Mouse (Mus musculus) thymus, postnatal 14 days (tissue): Measurements from ENCODE around the gene 6030468B19Rik.
A peak's percentile ranks its signal among the peaks of the same experiment; 100 is the strongest.
"Not testable (repeated sequence)": the region's sequence is repeated elsewhere in the genome, so short reads cannot be mapped to it uniquely, and the experiment has no call there.

Experiments
- DNase-seq: peaks from one replicate; pipeline ENCODE4 v3.0.0; 2021

The 6030468B19Rik gene

DNA sequence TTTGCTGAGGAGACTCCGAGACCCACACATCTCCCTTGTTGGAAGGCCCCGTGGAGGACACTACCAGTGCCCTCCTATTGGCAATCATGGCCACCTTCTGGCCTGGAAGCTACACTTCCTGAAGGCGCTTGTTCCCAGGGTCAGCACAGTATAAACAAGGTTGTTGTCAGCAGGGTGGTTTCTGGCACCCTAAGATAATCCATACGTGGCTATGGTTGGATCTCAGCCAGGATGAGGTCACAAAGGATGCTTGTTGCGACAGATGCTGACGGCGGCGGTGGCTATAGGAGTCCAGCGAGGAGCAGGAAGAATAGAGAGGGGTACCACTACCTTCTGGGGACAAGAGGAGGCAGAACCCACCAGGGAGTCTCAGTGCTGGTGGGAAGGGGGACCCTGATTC lies 32.9 kb downstream of the 6030468B19Rik start:
- no peak for DNase-seq

DNA sequence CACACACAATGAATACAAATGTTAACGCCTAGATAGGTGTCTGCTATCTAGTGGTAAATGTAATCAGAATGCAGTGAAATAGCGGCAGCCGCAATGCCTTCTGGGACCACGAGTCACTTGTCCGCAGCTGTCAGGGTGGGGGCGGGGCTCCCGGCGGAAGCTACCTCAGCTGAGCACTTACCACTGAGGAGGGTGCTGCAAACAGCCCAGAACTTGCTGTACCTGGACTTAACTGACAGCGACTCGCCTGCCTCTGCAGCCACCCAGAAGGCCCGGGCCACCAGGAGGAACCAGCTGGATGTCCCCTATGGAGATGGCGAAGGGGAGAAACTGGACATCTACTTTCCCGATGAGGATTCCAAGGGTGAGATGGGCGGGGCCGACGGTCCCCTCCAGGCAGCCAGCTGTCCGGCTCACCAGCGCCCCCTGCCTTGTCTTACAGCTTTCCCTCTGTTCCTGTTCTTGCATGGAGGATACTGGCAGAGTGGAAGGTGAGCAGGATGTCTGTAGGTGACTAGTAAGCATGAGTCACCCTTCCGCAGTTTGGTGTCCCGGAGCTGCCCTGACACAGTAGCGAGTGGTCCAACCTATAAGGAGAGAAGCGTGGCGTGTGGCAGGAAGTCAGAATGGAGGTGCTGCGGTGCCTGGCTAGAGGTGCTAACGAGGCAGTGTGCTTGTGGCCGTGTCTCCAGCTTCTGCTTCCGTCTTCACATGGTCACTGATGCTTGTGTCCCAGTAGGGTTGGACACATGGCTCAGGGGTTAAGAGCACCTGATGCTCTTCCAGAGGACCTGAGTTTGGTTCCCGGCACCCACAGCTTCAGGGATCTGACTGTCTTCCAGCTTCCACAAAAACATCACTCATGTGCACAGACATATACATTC lies 34.9 kb downstream of the 6030468B19Rik start:
- peak; percentile 95 for DNase-seq

DNA sequence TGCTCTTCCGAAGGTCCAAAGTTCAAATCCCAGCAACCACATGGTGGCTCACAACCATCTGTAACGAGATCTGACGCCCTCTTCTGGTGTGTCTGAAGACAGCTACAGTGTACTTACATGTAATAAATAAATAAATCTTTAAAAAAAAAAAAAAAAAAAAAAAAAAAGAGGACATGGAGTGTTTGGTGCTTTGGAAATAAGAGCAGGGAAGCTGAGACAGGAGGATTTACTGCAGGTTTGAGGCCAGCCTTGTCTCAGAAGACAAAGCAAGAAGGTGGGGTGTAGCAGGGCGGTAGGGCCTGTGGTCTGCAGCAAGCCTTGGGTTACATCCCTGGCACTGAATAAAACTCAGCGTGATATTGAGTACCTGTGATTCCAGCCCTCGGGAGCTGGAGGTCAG lies 36.0 kb downstream of the 6030468B19Rik start:
- not testable (repeated sequence) for DNase-seq

DNA sequence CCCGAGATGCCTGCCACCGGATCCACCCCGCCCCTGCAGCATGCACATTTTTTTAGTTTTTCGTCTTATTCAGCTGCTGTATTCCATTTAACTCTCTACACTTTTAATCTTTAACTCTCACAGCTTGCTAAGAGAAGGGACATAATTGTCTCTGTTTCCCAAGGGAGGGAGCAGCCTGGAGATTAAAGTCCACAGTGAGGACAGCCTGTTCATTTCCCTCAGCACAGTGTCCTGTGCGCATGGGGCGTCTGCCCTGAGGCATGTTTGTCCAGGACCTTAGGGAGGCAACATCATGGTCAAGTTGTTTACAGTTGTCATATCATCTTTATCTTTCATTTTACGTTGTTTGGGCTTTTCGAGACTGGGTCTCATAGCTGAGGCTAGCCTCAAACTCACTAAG lies 36.6 kb downstream of the 6030468B19Rik start:
- no peak for DNase-seq

DNA sequence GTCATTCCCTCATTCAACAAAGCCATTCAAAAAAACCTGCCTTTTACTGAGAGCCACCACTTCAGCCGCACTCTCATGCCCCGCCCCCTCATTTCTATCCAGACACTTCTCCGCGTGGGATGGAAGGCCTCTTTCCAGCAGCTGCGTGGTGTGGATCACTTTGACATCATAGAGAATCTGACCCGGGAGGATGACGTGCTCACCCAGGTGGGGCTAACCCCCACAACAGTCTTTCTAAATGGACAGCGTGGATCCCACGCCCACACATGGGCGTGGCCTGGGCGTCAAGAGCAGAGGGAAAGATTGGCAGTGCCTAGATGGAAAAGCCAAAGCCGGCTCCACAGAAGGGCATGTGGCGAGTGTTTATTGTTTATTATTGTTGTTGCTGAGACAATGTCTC lies 38.8 kb downstream of the 6030468B19Rik start:
- DNase-seq, result no peak

- no peak for DNase-seq
These were observed 41.1 kb downstream of the 6030468B19Rik start for GRCm38 (mm10) chr11:117838572-117838971.

- DNase-seq, result no peak
These were observed 41.6 kb downstream of the 6030468B19Rik start for GRCm38 (mm10) chr11:117839021-117839420.

- no peak for DNase-seq
These were observed 43.5 kb downstream of the 6030468B19Rik start for GRCm38 (mm10) chr11:117840910-117841309.

- DNase-seq, result no peak
These were observed 46.0 kb downstream of the 6030468B19Rik start for GRCm38 (mm10) chr11:117843434-117843833.

- no peak for DNase-seq
These were observed 47.5 kb downstream of the 6030468B19Rik start for GRCm38 (mm10) chr11:117844997-117845396.

- no peak for DNase-seq
These were observed 48.2 kb downstream of the 6030468B19Rik start for GRCm38 (mm10) chr11:117845651-117846050.

- DNase-seq, result no peak
These were observed 49.2 kb downstream of the 6030468B19Rik start for GRCm38 (mm10) chr11:117846640-117847039.

- DNase-seq, result no peak
These were observed 50.2 kb downstream of the 6030468B19Rik start for GRCm38 (mm10) chr11:117847593-117848215.

DNA sequence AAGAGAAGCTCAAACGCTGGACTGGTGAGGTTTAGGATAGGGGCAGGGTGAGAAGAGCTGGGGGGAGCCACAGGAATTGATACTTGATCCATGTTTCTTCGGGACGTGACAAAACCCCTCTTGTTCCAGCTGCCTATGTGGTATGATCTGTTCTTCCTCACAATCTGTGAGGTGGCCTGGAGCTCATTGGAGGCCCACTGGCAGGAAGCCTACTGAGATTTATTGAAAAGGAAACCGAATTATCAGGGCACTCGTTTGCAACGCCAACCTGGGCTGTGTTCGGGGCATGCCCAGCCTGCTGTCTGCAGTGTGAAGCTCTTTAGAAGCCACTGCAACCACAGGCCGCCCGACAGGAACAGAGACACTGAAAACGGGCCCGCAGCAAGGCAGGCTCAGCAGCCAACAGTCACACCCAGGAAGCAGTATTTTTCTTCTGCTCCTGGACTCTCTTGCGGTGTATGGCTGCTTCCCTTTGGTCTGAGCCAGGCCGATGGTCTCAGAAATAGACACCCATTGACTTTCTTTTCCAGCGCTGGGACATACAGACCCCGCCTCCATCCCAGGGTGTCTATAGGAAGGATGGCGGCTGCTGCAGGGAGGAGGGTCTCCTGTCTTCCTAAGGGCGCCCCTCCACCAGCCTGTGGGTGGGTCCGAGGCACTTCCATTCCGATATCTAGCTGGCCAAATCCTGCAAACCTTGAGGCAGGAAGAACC lies 51.0 kb downstream of the 6030468B19Rik start:
- peak; percentile 70 for DNase-seq

GRCm38 (mm10) chr11:117848985-117849671 lies 51.7 kb downstream of the 6030468B19Rik start, which contains the start of gene Birc5:
Gene Birc5 (plus strand): TSS chr11:117849251.
- peak; percentile 99 for DNase-seq

DNA sequence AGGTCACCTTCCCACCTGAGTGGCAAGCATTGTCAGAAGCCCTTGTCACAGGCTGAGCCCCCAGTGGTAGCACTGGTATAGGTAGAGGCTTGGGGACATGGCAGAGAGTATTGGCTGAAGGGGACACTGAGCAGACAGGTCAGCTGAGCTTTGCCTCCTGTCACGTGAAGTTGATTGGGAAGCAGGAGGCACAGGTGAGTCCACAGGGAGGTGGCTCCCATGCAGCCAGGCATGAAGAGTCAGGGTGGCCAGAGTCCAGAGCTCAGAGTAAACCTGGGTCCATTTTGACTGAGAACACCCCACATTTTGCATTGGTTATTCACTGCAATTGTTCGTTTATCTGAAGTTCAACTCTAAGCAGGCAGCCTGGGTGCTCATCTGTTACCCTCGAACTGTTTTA lies 55.4 kb downstream of the 6030468B19Rik start:
- DNase-seq, result no peak

DNA sequence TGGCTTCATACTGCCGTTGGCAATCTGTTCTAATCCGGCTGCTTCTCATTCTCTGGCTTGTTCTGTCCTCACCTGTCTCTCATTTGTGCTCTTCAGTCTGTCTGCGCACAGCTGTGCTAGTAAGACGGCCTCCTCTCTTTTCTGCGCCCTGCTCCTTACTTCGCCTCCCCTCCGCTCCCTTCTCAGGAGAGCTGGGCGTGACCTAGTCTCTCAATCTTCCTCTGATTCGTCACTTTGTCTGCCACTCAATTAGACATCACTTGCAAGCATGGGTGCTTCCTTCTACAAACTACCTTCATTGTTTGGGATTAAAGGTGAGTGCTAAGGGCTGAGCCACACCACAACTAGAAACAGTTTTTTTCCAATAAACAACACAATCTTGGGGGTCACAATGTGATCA lies 56.8 kb downstream of the 6030468B19Rik start:
- no peak for DNase-seq

DNA sequence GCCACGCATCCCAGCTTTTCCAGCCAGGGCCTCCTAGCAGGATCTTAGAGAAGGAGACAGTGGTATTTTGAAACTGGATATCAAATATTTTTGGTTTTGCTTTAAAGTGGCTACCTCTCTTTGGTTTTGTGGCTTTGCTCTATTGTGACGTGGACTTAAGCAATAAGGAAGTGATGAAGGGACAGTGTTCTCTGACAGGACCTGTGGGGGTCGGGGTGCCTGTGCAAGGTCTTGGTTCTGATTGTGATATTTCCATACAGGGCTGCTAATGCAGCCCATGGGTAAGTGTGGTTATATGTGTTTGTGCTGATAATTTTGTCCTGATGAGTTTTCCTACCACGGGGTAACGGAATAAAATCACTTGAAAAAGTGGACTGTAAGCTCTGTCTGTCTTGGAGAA lies 57.9 kb downstream of the 6030468B19Rik start:
- DNase-seq, result no peak

GRCm38 (mm10) chr11:117855975-117856374 lies 58.5 kb downstream of the 6030468B19Rik start:
- DNase-seq, result no peak
